Mouse (Mus musculus) heart, embryonic 15.5 days (tissue): Measurements from ENCODE around the gene Smim22. TPM values are rescaled to one million over a fixed set of nuclear protein-coding genes. Genes with fewer than 3 reads are reported as not detected.

Experiments
- ATAC-seq: fragments of 200-750 bp; cut with Nextera tagmentation; replicated peaks from 2 replicates; pipeline ENCODE4 v1.8.0; 2017; ENCODE audit warnings: low read depth, moderate TSS enrichment; ENCODE audit not compliant: insufficient number of reproducible peaks, insufficient read depth, low FRiP score
- H3K27ac ChIP-seq: fragments of 300-500 bp; sonication (generic); 2 replicates; pipeline ENCODE4 v1.5.1; 2015; ENCODE audit warnings: mild to moderate bottlenecking, inconsistent platforms
- H3K27me3 ChIP-seq: fragments of 300-500 bp; sonication (generic); 2 replicates; pipeline ENCODE4 v1.6.1; 2015; ENCODE audit warnings: inconsistent platforms
- H3K36me3 ChIP-seq: fragments of 300-500 bp; sonication (generic); 2 replicates; pipeline ENCODE4 v1.6.1; 2015; ENCODE audit warnings: mild to moderate bottlenecking, inconsistent platforms
- H3K4me1 ChIP-seq: fragments of 300-500 bp; sonication (generic); replicated peaks from 2 replicates; pipeline ENCODE4 v1.6.1; 2015; ENCODE audit warnings: inconsistent platforms
- H3K4me2 ChIP-seq: fragments of 300-500 bp; sonication (generic); 2 replicates; pipeline ENCODE4 v1.6.1; 2015; ENCODE audit warnings: inconsistent platforms, mild to moderate bottlenecking, moderate library complexity
- H3K4me3 ChIP-seq: fragments of 300-500 bp; sonication (generic); 2 replicates; pipeline ENCODE4 v1.5.1; 2015; ENCODE audit warnings: mild to moderate bottlenecking, inconsistent platforms
- H3K9ac ChIP-seq: fragments of 300-500 bp; sonication (generic); 2 replicates; pipeline ENCODE4 v1.6.1; 2015; ENCODE audit warnings: mild to moderate bottlenecking, inconsistent platforms
- H3K9me3 ChIP-seq: fragments of 300-500 bp; sonication (generic); replicated peaks from 2 replicates; pipeline ENCODE4 v1.6.1; 2016; ENCODE audit warnings: inconsistent platforms
- WGBS: fragments of 180-500 bp; shearing (Covaris S2); methylation state at CpG from one replicate; pipeline ENCODE4 v1.1.7; 2015; ENCODE audit warnings: mixed read lengths; 5-methylcytosine and 5-hydroxymethylcytosine counted together
- polyA plus RNA-seq: library from polyadenylated mRNA; unstranded; fragments of >200 nt; fragmentation: Nextera tagmentation; extraction: Ambion mirVana; gene quantifications from 2 replicates; pipeline ENCODE4 v1.2.1, GENCODE M21; 2015

Smim22 gene
- polyA plus RNA-seq, 1 experiment from 2014 or later: 3.3 TPM

- Histone ChIP-seq H3K4me3 (no peak overlapping the region), H3K27me3 (no peaks in the 10 kb centered on the region), H3K9me3 (no peaks in the 10 kb centered on the region), H3K36me3 (no peaks in the 10 kb centered on the region), H3K4me2 (no peak overlapping the region), H3K4me1 (peaks cover 21% of the 10 kb centered on the region), H3K9ac (no peak overlapping the region), H3K27ac (no peak overlapping the region)
- ATAC-seq: no peak
- WGBS: 81% methylated on average over 5 of the region's 5 CpGs
Measured at GRCm38 (mm10) chr16:4974521-4974920, 32.6 kb upstream of the Smim22 start.

- WGBS: 65% methylated on average over 2 of the region's 2 CpGs
- ATAC-seq: no peak
- peaks cover 26% of the 10 kb centered on the region for H3K4me1 ChIP-seq
- no peaks in the 10 kb centered on the region for H3K36me3 ChIP-seq
- no peaks in the 10 kb centered on the region for H3K9me3 ChIP-seq
- no peak overlapping the region for H3K9ac ChIP-seq
- H3K27ac ChIP-seq: no peak overlapping the region
- H3K4me3 ChIP-seq: no peak overlapping the region
- H3K4me2 ChIP-seq: no peak overlapping the region
- H3K27me3 ChIP-seq: no peaks in the 10 kb centered on the region
Measured at GRCm38 (mm10) chr16:4976180-4976579, 30.9 kb upstream of the Smim22 start.

GRCm38 (mm10) chr16:4978275-4979051, 28.6 kb upstream of the Smim22 start:
- H3K27ac ChIP-seq: peak overlapping the region; percentile 80
- no peaks in the 10 kb centered on the region for H3K27me3 ChIP-seq
- ATAC-seq: peak; percentile 77
- no peaks in the 10 kb centered on the region for H3K9me3 ChIP-seq
- no peaks in the 10 kb centered on the region for H3K36me3 ChIP-seq
- peaks cover 20% of the 10 kb centered on the region for H3K4me1 ChIP-seq
- H3K4me3 ChIP-seq: no peak overlapping the region
- 35% methylated on average over 5 of the region's 5 CpGs for WGBS
- H3K9ac ChIP-seq: no peak overlapping the region
- peak overlapping the region; percentile 30; the same call in 1 of the 2 replicates for H3K4me2 ChIP-seq

GRCm38 (mm10) chr16:4979755-4980380, 27.2 kb upstream of the Smim22 start:
- H3K9ac ChIP-seq: no peak overlapping the region
- no peak overlapping the region for H3K27ac ChIP-seq
- H3K4me1 ChIP-seq: peaks cover 20% of the 10 kb centered on the region
- no peak overlapping the region for H3K4me2 ChIP-seq
- ATAC-seq: no peak
- no peaks in the 10 kb centered on the region for H3K36me3 ChIP-seq
- no peaks in the 10 kb centered on the region for H3K27me3 ChIP-seq
- no peak overlapping the region for H3K4me3 ChIP-seq
- WGBS: 76% methylated on average over 4 of the region's 4 CpGs
- no peaks in the 10 kb centered on the region for H3K9me3 ChIP-seq

- no peaks in the 10 kb centered on the region for H3K9me3 ChIP-seq
- no peak overlapping the region for H3K4me3 ChIP-seq
- H3K36me3 ChIP-seq: no peaks in the 10 kb centered on the region
- no peak overlapping the region for H3K9ac ChIP-seq
- H3K4me1 ChIP-seq: peaks cover 2% of the 10 kb centered on the region
- no peaks in the 10 kb centered on the region for H3K27me3 ChIP-seq
- H3K4me2 ChIP-seq: no peak overlapping the region
- no peak for ATAC-seq
- WGBS: 89% methylated on average over 12 of the region's 12 CpGs
- H3K27ac ChIP-seq: no peak overlapping the region
Measured at GRCm38 (mm10) chr16:4984717-4985116, 22.4 kb upstream of the Smim22 start.

- H3K4me3 ChIP-seq: no peak overlapping the region
- ATAC-seq: no peak
- H3K4me1 ChIP-seq: peaks cover 8% of the 10 kb centered on the region
- H3K4me2 ChIP-seq: no peak overlapping the region
- H3K9ac ChIP-seq: no peak overlapping the region
- H3K9me3 ChIP-seq: no peaks in the 10 kb centered on the region
- no peak overlapping the region for H3K27ac ChIP-seq
- no peaks in the 10 kb centered on the region for H3K36me3 ChIP-seq
- WGBS: 69% methylated on average over 4 of the region's 4 CpGs
- no peaks in the 10 kb centered on the region for H3K27me3 ChIP-seq
Measured at GRCm38 (mm10) chr16:4993276-4993675, 13.8 kb upstream of the Smim22 start.

GRCm38 (mm10) chr16:4997553-4997952, 9.5 kb upstream of the Smim22 start, which contains the start of gene Sept12:
TSS of gene Sept12 (minus strand) at chr16:4997852.
- Histone ChIP-seq H3K27me3 (no peaks in the 10 kb centered on the region), H3K9me3 (no peaks in the 10 kb centered on the region), H3K27ac (no peak within 1 kb of the TSS), H3K9ac (no peak within 1 kb of the TSS), H3K4me2 (no peak within 1 kb of the TSS), H3K36me3 (no peaks in the 10 kb centered on the region), H3K4me1 (peaks cover 8% of the 10 kb centered on the region), H3K4me3 (no peak within 1 kb of the TSS)
- WGBS: 33% methylated on average over 3 of the region's 3 CpGs
- peak; percentile 35; the same call in 1 of the 2 replicates for ATAC-seq

GRCm38 (mm10) chr16:4998984-4999383, 8.1 kb upstream of the Smim22 start:
- no peak for ATAC-seq
- Histone ChIP-seq H3K27ac (no peak overlapping the region), H3K9me3 (no peaks in the 10 kb centered on the region), H3K4me3 (no peak overlapping the region), H3K36me3 (no peaks in the 10 kb centered on the region), H3K4me2 (no peak overlapping the region), H3K27me3 (no peaks in the 10 kb centered on the region), H3K4me1 (peaks cover 8% of the 10 kb centered on the region), H3K9ac (no peak overlapping the region)
- 63% methylated on average over 1 of the region's 1 CpGs for WGBS

- Histone ChIP-seq H3K4me1 (peaks cover 8% of the 10 kb centered on the region), H3K36me3 (no peaks in the 10 kb centered on the region), H3K27me3 (no peaks in the 10 kb centered on the region), H3K4me2 (no peak overlapping the region), H3K4me3 (no peak overlapping the region), H3K27ac (no peak overlapping the region), H3K9me3 (no peaks in the 10 kb centered on the region), H3K9ac (no peak overlapping the region)
- ATAC-seq: no peak
- WGBS: 72% methylated on average over 3 of the region's 3 CpGs
Measured at GRCm38 (mm10) chr16:5000611-5001010, 6.5 kb upstream of the Smim22 start.

- Histone ChIP-seq H3K4me2 (peak overlapping the region; percentile 18; the same call in 1 of the 2 replicates), H3K27ac (no peak overlapping the region), H3K4me1 (peaks cover 10% of the 10 kb centered on the region), H3K4me3 (no peak overlapping the region), H3K36me3 (no peaks in the 10 kb centered on the region; the same call in 1 of the 2 replicates), H3K27me3 (no peaks in the 10 kb centered on the region), H3K9ac (no peak overlapping the region), H3K9me3 (no peaks in the 10 kb centered on the region)
- WGBS: 59% methylated on average over 6 of the region's 6 CpGs
- 0 out of 2 replicates have a peak, but pooled peaks have one; percentile 28 for ATAC-seq
Measured at GRCm38 (mm10) chr16:5007492-5007891, 404 bp downstream of the Smim22 start.

- H3K9ac ChIP-seq: no peak overlapping the region
- H3K4me3 ChIP-seq: no peak overlapping the region
- H3K27ac ChIP-seq: no peak overlapping the region
- H3K36me3 ChIP-seq: no peaks in the 10 kb centered on the region; the same call in 1 of the 2 replicates
- H3K27me3 ChIP-seq: no peaks in the 10 kb centered on the region
- H3K9me3 ChIP-seq: no peaks in the 10 kb centered on the region
- 78% methylated on average over 12 of the region's 12 CpGs for WGBS
- ATAC-seq: no peak
- H3K4me1 ChIP-seq: peaks cover 15% of the 10 kb centered on the region
- H3K4me2 ChIP-seq: no peak overlapping the region
Measured at GRCm38 (mm10) chr16:5008076-5008475, 988 bp downstream of the Smim22 start.
